Mouse (Mus musculus) ovary, postnatal 36 days (tissue): Measurements from ENCODE around the gene Siglech.
"Not testable (repeated sequence)": the region's sequence is repeated elsewhere in the genome, so short reads cannot be mapped to it uniquely, and the experiment has no call there.

Experiments
- DNase-seq: peaks from one replicate; pipeline ENCODE4 v3.0.0; 2022; ENCODE audit warnings: low spot score, mixed read lengths

The Siglech gene

DNA sequence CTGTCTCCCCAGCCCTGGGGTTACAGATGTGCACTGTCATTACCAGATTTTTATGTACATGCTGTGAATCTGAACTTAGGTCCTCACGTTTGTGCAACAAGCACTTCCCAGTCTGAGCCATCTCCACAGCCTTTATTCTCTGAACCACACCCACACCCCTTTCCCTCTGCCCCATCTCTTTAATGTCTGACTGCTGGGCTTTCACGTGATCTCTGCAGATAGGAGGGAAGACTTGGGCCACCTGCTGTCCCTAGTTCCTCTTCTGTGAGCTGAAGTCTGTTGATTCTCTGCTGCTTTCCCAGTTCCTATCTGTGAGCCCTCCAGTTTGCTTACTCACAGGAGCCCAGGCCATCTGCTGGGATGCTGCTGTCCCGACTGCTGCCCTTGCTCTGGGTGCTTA, at the start of gene Siglech:
TSS of gene Siglech (plus strand) at position 253 of the 400 bp plus-strand sequence.
- DNase-seq, result no peak

DNA sequence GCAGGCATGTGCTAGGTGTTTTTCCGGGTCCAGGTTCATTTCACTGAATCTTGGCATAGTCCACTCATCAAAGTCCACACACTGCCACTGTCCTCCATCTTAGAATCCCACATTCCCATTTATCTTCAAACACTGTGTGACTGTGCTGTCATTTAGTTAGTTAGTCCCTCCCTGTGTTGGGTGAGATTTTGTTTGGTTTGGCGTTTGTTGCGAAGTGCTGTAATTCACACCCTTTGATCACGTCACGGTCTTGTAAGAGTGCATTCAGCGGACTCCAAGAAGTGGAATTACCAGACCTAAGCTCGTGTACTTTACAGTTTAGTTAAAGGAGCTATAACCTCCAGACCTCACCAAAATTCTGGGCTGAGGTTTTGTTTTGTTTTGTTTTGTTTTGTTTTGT, 45.3 kb upstream of the Siglech start:
- no peak for DNase-seq

DNA sequence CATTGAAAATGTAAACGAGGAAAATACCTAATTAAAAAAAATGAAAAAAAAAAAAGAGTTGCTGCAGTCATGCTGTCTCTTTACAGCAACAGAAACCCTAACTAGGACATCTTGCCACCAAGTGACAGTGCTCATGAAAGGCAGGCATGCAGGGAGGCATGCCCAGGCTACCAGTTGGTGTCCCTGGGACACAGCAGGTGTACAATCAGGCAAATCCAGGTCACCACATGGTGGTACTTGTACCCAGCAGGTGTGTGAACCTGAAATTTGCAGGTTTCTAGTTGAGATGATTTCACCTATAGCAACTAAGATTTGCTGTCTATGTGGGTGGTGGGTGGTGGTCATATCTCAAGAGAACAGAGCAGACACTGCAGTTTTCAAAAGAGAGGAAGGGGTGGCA, 39.1 kb upstream of the Siglech start:
- no peak for DNase-seq

DNA sequence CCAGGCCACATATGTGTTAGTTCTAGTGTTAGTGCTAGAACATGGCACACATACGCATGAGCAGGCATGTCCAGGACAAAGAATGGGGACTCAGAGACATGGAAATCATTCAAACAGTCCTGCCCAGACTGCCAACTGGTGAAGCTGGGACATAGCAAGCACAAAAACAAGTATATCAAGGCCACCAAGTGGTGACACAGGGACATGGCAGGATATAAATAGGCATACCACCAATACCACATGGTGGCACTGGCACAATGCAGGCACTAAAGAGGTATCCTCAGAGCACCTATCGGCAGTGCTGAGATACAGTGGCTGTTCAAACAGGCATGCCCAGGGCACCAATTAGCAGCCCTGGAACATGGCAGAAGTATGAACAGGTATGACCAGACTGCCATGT, 33.5 kb upstream of the Siglech start:
- no peak for DNase-seq

DNA sequence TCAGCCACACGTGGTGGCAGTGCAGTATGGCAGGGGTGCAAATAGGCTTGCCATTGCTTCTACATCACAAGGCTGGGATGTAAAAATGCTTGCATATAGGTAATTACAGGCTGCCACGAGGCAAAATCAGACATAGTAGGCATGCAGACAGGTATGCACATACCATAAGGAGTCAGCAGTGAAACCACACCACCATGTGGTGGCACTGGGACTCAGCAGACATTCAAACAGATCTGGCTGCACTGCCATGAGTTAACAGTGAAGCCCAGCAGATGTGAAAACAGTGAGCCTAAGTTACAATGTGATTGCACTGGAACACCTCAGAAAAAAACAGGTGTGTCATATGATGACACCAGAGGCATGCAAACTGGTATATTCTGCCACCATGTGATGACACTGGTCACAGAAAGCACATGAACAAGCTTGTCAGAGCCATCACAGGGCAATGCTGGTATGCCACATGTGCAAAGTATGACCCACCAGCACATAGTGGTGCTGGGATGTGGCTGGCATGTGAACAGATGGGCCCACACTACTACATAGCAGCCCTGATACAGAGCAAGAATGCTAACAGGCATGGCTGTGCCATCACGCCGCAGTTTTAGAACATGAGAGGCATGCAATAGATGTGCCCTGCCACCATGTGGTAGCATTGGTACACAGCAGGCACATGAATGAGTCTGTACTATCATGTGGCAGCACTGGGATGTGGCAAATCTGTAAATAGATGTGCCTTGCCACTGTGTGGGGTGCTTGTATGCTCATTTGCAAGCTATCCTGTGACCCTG, 30.7 kb upstream of the Siglech start:
- peak; percentile 39 for DNase-seq

DNA sequence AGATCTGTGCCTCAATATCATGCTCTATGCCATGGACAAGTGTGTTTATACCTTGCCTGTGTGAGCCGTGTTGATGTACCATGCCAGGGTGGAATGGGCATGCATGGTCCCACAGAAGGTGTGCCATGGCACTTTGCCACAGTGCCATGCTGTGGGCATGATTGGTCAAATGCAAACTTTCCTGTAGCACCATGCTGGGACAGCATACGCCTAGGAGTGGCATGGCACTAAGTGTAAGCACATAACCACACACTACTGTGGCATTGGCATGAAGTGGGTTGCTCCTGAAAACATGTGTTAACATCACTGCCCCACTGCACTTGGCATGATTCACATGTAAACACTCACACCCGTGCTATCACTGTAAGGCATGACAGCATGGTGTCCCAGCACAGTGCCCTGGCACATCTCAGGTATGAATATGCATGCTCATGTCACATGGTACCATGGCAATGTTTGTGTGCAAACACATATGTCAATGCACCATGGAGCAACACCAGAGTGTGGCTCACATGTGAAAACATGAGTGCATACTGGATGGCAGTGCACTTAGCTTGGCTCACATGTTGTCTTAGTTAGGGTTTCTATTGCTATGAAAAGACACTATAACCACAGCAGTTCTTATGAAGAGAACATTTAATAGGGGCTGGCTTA, 24.2 kb upstream of the Siglech start:
- DNase-seq, result no peak

DNA sequence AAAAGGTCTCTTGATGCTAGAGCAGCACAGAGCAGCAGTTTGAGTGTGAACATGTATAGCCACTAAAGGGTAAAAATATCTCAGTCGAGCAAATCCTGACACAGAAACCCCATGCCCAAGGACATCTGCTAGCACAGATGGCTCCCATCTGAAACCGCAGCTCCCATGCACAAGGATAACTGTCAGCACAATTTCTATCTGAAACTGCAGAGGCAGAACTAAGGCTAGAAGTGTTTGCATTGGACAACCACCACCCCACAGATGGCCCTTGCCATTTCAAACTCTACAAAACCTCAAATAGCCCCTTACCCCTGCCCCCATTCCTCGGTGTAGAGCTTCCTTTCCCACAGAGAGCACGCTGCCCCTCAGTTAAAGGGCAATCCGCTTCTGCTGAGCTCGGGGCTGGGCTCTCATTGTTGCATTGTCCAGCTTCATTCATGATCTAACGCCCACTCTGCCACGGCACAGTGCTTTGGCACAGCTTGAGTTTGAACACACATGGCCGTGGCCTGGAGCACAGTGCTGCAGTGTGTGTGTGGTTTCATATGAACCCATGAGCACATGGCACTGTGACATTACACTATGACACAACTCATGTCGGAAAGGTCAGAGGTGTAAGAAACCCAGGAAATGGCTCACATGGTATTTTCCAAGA, 23.3 kb upstream of the Siglech start:
- DNase-seq, result no peak

DNA sequence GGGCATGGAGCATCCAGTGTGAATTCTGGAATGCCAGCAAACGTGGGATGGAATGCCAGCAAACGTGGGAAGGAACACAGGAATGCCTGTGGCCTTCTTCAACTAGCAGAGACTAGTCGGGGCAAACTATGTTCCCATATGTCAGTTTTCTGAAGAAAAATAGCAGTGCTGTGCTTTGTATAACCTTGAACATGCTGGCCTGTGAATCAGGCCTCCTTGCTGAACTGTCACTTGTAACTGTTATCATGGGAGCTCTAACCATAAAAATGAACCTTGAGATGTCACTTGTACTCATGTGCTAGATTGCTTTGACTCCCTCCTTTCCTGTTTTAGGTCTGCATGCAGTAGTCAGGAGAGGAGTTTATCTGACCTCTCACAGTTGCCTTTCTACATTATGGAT, 17.1 kb upstream of the Siglech start:
- no peak for DNase-seq

DNA sequence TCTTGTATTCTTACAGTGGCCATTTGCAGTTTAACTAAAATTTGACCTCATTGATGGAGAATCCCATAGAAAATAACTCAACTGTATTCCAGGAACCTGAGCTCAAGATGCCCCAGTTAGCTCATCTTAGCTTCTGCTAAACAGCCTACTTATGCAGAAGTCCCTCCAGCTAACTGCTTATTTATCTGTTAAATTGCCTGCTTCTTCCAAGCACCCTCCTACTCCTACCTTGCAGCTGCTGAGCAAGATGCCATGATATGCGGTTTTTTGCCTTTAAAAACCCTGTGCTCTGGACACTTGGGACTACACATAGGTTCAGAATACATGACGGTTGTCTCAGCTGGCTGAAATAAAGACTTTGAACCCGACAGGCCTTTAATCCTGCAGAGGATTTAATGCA, 8.6 kb upstream of the Siglech start:
- no peak for DNase-seq

DNA sequence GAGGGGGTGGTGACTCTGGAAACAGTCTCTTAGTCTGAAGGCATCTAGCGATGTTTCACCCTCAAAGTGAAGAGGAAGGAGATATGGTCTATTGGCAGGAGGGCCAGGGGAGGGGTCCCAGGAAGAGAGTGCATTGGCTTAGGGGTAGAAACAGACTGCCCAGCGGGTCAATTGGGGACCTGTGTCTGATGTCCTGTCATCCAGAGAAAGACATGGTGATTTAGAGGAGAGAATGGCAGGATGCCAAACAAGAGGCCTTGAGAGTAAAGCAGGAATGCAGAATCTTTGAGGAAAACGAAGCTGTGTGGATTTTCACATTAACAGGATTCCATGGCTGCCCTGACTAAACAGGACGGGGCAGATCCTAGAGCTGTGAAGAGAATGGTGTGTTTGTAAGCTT, 12.0 kb downstream of the Siglech start:
- no peak for DNase-seq

DNA sequence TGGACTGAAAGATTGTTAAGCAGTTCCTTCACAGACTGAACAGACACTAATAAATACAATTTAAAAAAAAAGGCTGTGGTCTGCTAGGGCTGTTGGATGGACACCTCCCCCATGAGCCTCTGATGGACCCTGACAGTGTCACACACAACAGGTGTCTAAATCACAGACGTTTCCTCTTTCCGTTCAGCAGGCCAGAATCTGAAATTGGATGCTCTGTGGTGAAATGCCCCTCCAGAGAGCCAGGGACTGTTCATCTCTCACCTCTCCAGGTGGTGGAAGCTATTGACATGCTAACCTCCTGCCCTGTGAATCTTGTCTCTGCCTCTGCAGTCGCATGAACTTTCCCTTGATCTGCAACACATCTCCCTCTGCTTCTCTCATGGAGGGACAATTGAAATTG, 14.5 kb downstream of the Siglech start:
- no peak for DNase-seq

DNA sequence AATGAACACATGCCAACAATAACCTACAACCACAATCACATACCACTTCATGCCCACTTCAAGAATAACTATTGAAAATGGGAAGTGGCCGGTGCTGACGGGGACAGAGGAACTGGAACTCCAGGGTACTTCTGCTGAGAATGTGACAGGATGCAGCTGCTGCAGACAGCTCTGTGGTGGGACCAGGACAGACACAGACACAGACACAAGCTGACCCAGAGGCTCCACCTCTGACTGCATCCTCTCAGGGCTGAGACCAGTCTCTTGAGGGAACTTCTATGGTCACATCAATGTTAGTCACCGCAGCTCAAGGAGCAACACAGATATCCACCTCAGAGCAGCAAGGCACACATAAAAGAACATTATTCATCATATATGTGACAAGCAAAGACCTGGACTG, 16.6 kb downstream of the Siglech start:
- DNase-seq, result no peak

DNA sequence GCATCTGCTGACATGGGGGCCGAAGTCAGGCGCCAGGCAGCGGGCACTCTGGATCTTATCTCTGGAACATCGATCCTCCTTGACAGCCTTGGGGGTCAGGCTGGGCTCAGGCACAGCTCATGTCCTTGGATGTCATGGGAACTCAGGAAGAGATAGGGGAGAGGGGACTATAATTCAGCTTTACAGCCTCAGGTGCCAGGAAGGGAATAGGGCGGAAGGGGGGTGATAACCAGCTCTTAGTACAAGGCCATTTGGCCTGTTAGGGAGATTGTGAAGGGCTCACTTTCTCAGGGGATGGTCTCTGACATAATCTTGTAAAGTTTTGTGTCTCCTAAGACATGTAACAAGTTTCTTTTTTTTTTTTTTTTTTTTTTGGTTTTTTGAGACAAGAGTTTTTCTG, 22.6 kb downstream of the Siglech start:
- DNase-seq, result not testable (repeated sequence)

DNA sequence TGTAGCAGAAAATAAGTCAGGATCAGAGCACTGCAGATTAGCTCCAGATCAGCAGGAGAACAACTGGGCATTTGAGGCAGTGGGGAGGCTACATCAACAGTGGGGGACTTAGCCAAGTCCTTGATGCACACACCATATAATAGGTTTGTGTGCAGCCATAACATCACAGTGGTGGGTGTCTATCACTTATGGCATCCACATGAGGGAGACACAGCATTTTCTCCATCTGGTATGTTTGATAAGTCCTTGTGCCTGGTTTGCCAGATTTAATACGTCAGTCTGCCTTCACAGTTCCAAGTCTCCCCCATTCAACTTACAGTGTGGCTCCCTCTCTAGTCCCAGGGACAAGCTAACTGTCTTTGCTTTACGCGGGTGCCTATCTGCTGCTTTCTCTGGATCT, 24.3 kb downstream of the Siglech start:
- no peak for DNase-seq

DNA sequence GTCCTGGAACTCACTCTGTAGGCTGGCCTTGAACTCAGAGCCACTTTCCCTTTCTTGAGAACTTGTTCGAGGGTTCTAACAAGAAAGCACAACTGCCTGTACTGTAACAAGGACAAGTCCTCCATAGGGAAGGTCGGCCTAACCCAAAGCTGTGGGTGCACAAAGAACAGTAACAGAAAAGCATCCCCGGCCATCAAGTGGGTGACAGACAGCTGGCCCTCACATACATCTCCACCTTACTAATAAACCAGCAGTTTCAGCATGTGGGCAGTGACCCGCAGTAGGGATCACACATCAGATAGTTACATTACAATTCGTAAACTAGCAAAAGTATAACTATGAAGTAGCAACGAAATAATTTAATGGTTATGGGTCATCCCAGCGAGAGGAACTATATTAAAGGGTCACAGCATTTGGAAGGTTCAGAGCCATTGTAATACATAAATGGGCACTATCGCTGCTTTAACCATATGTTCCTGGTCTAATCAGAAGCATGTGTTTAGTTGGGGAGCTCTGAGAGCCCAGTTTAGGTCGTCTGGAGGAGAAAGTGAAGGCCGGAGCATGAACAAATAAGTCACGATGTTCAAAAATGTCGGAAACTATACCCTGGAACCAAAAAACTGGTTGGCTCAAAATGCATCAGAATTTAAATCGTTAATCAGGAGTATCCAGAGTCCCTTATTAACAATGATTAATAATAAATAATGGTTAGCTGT, 25.4 kb downstream of the Siglech start:
- no peak for DNase-seq

DNA sequence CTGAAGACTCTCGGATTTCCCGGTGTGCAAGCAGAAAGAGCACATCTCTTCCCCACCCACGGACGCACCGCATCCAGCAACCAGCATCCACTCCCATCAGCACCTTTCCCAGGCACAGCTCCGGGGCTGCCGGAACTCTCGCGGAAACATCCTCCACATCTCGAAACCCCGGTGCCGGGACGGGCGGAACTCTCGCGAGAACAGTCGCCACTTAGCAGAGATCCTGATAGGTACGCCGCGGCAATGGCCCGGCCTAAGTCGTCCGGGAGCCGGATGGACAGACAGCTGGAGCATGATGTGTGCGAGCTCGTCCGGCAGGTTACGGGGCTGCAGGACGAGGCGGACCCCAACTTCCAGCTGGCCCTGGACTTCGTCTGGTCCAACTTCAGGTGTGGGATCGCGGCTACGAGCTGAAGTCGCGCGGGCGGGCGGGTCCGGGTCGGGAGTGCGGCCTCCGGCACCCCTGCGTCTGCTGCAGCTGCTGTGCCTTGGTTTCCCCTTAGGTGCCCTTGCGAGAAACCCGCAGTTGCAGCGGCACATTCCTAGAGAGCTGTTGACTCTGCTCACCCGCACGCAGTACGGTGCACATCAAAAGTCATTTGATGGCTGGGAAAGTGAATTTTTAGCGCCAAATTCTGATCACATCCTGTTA, 26.1 kb downstream of the Siglech start, which contains the start of gene Tubgcp5:
TSS of gene Tubgcp5 (plus strand) at position 203 of the 652 bp plus-strand sequence.
- DNase-seq, result peak; percentile 97

DNA sequence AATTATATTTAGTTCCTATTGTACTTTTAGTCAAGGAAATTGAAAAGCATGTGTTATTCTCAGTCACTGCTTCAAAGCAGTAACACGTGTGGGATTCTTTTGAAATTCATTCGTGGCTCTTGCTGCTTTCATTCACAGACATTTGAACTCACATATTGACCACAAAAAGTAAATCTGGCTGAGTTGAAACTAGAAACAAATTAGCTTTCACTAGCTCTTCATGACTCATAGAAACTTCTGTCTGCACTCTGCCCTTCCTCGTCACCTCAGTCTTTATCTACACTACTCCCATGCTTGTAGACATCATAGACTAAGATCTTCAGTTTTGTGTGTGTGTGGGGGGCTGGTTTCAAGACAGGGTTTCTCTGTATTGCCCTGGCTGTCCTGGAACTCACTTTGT, 32.0 kb downstream of the Siglech start:
- no peak for DNase-seq

DNA sequence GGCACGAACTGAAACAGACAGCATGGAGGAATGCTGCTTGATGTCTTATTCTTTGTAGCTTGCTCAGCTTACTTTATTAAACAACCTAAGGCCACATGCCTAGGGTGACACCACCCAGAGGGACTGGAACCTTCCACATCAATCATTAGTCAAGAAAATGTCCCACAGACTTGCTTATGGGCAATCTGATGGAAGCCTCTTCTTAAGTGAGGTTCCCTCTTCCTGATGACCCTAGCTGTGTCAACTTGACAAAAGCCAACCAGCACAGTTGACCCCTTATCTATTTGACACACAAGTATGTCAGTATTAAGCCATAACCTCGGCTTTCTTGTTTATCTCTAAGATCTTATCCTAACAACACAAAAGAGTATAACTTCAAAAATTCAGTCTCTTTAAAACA, 42.0 kb downstream of the Siglech start:
- DNase-seq, result no peak

DNA sequence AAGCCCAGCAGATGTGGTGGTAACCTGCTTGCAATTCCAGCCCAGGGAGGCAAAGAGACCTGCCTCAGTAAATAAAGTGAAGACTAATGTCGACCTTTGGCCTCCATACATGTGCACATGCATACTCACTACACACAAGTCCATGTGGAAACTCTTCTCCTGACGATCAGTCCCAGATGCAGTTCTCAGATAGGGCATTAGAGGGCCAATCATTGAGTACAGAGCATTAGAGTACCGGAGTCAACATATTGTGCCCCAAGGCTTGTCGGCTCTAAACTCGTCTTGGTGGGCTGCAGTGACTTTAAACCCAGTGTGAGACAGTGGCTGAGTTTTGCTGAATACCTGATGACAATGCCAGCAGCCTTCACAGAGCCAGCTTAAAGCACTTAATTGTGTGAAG, 56.5 kb downstream of the Siglech start:
- DNase-seq, result no peak

DNA sequence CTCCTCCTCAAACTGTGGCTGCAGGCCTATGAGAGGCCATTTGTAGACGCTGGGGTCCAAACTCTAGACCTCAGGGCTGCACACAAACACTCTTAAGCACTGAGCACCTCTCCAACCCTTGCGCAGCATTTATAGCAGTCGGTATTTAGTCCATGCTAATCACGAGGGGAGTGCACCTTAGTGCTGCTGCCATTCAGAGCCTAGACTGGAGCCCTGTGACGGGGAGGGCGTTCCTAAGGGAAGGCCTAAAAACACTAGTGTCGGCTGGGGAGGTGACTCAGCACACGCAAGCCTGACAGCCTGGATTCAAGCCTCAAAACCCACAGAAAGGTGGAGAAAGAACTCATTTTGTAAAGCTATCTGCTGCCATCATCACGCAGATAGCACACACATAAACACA, 59.6 kb downstream of the Siglech start:
- no peak for DNase-seq
